Mouse (Mus musculus) hindbrain, embryonic 14.5 days (tissue): Measurements from ENCODE around the gene Specc1l. TPM values are rescaled to one million over a fixed set of nuclear protein-coding genes. Genes with fewer than 3 reads are reported as not detected.

Experiments used
- ATAC-seq: fragments of 200-750 bp; cut with Nextera tagmentation; 2 replicates; pipeline ENCODE4 v1.8.0; 2017; ENCODE audit warnings: moderate number of reproducible peaks, mild to moderate bottlenecking, moderate TSS enrichment, moderate library complexity; ENCODE audit not compliant: low FRiP score
- DNase-seq: peaks from one replicate; pipeline ENCODE4 v3.0.0-alpha.2; 2015; ENCODE audit warnings: low spot score
- H3K27ac ChIP-seq: fragments of 300-500 bp; sonication (generic); 2 replicates; pipeline ENCODE4 v1.5.1; 2014; ENCODE audit warnings: mild to moderate bottlenecking, moderate library complexity
- H3K27me3 ChIP-seq: fragments of 300-500 bp; sonication (generic); 2 replicates; pipeline ENCODE4 v1.6.1; 2014; ENCODE audit warnings: mild to moderate bottlenecking, low read length, mixed read lengths; ENCODE audit not compliant: control insufficient read depth, insufficient read depth
- H3K36me3 ChIP-seq: fragments of 300-500 bp; sonication (generic); replicated peaks from 2 replicates; pipeline ENCODE4 v1.6.1; 2014; ENCODE audit not compliant: control insufficient read depth, insufficient read depth
- H3K4me1 ChIP-seq: fragments of 300-500 bp; sonication (generic); replicated peaks from 2 replicates; pipeline ENCODE4 v1.6.1; 2014; ENCODE audit warnings: antibody characterized with exemption, low read length, mixed read lengths; ENCODE audit not compliant: control insufficient read depth, insufficient read depth
- H3K4me2 ChIP-seq: fragments of 300-500 bp; sonication (generic); replicated peaks from 2 replicates; pipeline ENCODE4 v1.6.1; 2014; ENCODE audit warnings: mild to moderate bottlenecking, moderate library complexity
- H3K4me3 ChIP-seq: fragments of 300-500 bp; sonication (generic); replicated peaks from 2 replicates; pipeline ENCODE4 v1.5.1; 2014; ENCODE audit warnings: mild to moderate bottlenecking, low read length
- H3K9ac ChIP-seq: fragments of 300-500 bp; sonication (generic); 2 replicates; pipeline ENCODE4 v1.6.1; 2014
- H3K9me3 ChIP-seq: fragments of 300-500 bp; sonication (generic); 2 replicates; pipeline ENCODE4 v1.6.1; 2016; ENCODE audit warnings: low read length; ENCODE audit not compliant: control insufficient read depth
- WGBS: fragments of 180-500 bp; shearing (Covaris S2); extraction: QIAGEN DNeasy Blood & Tissue Kit; methylation state at CpG from one replicate; pipeline ENCODE4 v1.1.7; 2014; 5-methylcytosine and 5-hydroxymethylcytosine counted together
- polyA plus RNA-seq: library from polyadenylated mRNA; unstranded; fragments of >200 nt; fragmentation: Nextera tagmentation; extraction: Ambion mirVana; gene quantifications from 2 replicates; pipeline ENCODE4 v1.2.1, GENCODE M21; 2014

The Specc1l gene
- polyA plus RNA-seq, 1 experiment from 2014 or later = 23.2 TPM

DNA sequence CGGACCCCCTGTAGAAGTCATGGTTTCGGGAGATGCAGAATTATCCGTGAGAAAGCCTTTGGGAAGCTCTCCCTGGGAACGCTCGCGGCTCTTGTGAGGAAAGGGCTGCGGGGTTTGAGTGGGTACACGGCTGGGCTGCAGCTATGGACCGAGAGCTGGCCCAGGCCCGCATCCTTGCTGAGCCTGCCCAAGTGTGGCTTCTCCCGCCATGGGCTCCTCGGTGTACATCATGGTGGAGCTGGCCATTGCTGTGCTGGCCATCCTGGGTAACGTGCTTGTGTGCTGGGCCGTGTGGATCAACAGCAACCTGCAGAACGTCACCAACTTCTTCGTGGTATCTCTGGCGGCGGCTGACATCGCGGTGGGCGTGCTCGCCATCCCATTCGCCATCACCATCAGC, 113.9 kb downstream of the Specc1l start:
- no peak for DNase-seq

DNA sequence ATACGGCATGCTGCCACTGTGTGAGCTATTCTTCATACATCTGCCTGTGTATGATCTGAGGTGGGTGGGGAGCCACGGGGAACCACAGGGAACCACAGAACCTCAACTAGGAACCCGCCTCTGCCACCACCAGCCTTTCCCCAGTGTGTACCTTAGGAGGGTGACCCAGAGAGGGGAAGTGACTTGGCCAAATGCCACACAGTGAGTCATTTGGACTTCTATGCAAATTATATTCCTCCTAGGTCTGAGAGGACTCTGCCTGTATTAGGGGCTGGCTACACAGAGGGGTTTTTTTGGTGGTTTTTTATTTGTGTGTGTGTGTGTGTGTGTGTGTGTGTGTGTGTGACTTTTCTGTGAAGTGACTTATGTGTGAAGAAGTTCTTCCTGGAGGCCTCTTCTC, 114.7 kb downstream of the Specc1l start:
- ATAC-seq = no peak

More for the DNA sequence above, 113.9 kb downstream of the Specc1l start:
- Histone ChIP-seq H3K9me3 (no peaks in the 10 kb centered on the region), H3K9ac (no peak overlapping the region), H3K27ac (no peak overlapping the region), H3K4me3 (no peak overlapping the region), H3K4me1 (no peaks in the 10 kb centered on the region), H3K27me3 (no peaks in the 10 kb centered on the region), H3K36me3 (no peaks in the 10 kb centered on the region), H3K4me2 (no peak overlapping the region)
- 98% methylated on average over 23 of the region's 23 CpGs for WGBS
- ATAC-seq = no peak

DNA sequence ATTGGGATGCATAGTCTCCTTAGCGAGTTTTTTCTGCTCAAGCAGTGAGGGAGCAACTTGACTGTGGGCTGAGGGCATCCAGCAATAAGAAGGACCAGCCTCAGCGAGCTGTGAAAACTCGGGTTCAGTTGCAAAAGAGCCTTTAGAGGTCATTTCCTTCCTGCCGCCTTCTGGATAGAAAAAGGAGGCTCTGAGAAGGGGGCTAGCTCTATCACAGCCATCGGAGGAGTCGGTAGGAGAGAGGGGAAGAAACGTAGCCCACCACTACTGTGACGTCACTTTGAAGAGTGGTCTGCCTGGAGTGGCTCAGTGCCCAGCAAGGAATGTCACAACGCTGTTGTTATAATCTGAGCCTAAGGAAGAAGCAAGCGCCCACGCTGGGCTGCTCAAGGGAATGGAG, 115.2 kb downstream of the Specc1l start:
- no peaks in the 10 kb centered on the region for H3K27me3 ChIP-seq
- no peak overlapping the region for H3K4me2 ChIP-seq
- no peak for DNase-seq
- WGBS = 88% methylated on average over 11 of the region's 11 CpGs
- H3K9ac ChIP-seq = no peak overlapping the region
- no peaks in the 10 kb centered on the region for H3K36me3 ChIP-seq
- H3K4me3 ChIP-seq = no peak overlapping the region
- no peaks in the 10 kb centered on the region for H3K9me3 ChIP-seq
- ATAC-seq = no peak
- H3K27ac ChIP-seq = no peak overlapping the region
- H3K4me1 ChIP-seq = no peaks in the 10 kb centered on the region

More for the DNA sequence above, 114.7 kb downstream of the Specc1l start:
- Histone ChIP-seq H3K4me1 (no peaks in the 10 kb centered on the region), H3K4me2 (no peak overlapping the region), H3K4me3 (no peak overlapping the region), H3K27ac (no peak overlapping the region), H3K36me3 (no peaks in the 10 kb centered on the region), H3K9ac (no peak overlapping the region), H3K9me3 (no peaks in the 10 kb centered on the region), H3K27me3 (no peaks in the 10 kb centered on the region)
- no peak for DNase-seq
- WGBS = 72% methylated on average over 3 of the region's 3 CpGs

DNA sequence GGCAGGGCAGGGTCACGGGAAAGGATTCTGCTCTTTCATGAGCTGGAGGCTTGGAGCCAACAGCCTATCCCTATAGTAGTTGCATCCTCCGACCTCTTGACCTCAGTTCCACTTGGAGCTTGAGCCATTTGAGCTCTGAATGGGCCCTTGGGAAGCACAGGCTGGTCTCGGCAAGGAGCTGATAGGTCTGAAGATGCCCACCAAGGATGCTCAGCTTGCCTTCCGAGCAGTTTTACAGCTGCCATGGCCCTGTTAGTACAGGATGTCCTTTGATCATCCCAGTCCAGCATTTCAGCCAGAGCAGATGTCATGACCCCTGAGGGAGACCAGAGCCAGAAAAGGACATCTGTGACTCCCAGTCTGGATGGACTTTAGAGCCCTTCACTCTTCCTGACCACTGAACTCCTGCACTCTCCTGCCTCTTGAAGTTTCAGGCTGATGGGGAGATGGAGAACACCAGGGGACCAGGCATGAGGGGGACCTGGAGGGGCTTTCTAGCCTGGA, 116.4 kb downstream of the Specc1l start:
- Histone ChIP-seq H3K27me3 (no peaks in the 10 kb centered on the region), H3K4me1 (no peaks in the 10 kb centered on the region), H3K4me2 (no peak overlapping the region), H3K36me3 (no peaks in the 10 kb centered on the region), H3K9ac (no peak overlapping the region), H3K4me3 (no peak overlapping the region), H3K9me3 (no peaks in the 10 kb centered on the region), H3K27ac (no peak overlapping the region)
- DNase-seq (no peak), ATAC-seq (no peak)
- 39% methylated on average over 4 of the region's 4 CpGs for WGBS

DNA sequence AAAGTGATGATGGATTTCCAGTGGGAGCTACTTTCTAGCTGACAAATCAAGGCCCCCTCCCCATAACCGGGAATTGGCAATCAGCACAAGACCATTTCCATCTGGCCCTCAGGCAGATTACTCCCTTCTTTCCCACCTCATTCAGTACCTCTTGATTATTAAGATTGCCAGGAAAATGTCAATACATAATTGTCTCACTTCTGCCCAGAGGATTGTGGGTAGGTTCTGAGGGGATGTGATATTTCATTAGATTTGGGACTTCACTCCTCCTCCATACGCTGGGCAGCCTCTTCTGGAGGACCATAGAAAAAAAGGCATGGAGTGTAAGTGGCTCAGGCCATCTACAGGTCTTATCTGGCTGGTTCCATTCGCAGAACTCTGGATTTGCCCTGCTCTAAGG, 120.4 kb downstream of the Specc1l start:
- Histone ChIP-seq H3K27ac (no peak overlapping the region), H3K9me3 (no peaks in the 10 kb centered on the region), H3K4me3 (no peak overlapping the region), H3K27me3 (no peaks in the 10 kb centered on the region), H3K4me1 (no peaks in the 10 kb centered on the region), H3K4me2 (no peak overlapping the region), H3K36me3 (no peaks in the 10 kb centered on the region), H3K9ac (no peak overlapping the region)
- DNase-seq (no peak), ATAC-seq (no peak)
- WGBS = 88% methylated on average over 3 of the region's 3 CpGs

DNA sequence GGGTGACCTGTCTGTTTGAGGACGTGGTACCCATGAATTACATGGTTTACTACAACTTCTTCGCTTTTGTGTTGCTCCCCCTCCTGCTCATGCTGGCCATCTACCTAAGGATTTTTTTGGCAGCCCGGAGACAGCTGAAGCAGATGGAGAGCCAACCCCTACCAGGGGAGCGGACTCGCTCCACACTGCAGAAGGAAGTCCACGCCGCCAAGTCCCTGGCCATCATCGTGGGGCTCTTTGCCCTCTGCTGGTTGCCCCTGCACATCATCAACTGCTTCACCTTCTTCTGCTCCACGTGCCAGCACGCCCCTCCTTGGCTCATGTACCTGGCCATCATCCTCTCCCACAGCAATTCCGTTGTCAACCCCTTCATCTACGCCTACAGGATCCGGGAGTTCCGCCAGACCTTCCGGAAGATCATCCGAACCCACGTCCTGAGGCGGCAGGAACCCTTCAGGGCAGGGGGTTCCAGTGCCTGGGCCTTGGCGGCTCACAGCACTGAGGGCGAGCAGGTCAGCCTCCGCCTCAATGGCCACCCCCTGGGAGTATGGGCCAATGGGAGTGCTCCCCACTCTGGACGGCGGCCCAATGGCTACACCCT, 121.4 kb downstream of the Specc1l start:
- Histone ChIP-seq H3K36me3 (no peaks in the 10 kb centered on the region), H3K9me3 (no peaks in the 10 kb centered on the region), H3K27ac (no peak overlapping the region), H3K9ac (no peak overlapping the region), H3K4me1 (no peaks in the 10 kb centered on the region), H3K27me3 (no peaks in the 10 kb centered on the region), H3K4me3 (no peak overlapping the region), H3K4me2 (no peak overlapping the region)
- WGBS = 94% methylated on average over 23 of the region's 23 CpGs
- DNase-seq (no peak), ATAC-seq (no peak)

DNA sequence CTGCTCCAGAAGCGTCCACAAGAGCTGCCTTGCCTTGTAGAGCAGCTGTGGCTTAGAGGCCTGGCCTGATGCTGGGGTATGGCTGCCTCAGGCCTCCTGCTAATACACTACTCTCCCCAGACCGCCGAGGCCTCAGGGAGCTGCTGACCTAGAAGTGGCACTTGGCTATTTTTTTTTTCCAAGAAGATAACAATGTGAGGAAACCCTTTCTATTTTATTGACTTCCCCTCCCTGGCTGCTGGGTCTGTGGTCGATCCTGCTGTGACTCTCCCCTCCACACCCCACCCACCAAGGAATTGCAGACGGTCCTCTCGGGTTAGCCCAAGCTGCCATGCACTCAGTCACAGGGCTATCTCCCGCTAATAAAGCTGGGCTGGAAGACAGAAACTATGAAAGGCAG, 122.3 kb downstream of the Specc1l start:
- no peak for ATAC-seq
- WGBS = 86% methylated on average over 7 of the region's 7 CpGs

DNA sequence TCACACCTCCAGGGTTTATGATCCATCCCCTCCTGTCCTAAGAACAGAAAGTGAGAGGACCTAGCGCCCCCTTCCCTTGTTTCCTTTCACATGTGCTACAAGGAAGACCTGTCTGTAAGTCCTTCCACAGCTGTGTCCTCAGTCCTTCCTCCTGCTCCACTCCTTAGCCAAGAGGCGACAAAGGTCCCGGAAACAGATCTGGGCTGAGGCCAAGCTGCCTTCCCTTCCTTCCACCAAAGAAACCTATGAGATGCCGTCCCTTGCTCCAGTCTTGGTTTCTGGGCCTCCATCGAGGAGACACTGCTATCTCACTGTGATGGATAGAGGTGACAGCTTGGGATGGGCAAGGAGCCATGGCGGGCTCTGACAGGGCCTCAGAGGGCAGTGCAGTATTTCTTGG, 123.2 kb downstream of the Specc1l start:
- 93% methylated on average over 6 of the region's 6 CpGs for WGBS
- DNase-seq (no peak), ATAC-seq (no peak)
- Histone ChIP-seq H3K9ac (no peak overlapping the region), H3K27me3 (no peaks in the 10 kb centered on the region), H3K36me3 (no peaks in the 10 kb centered on the region), H3K9me3 (no peaks in the 10 kb centered on the region), H3K4me1 (no peaks in the 10 kb centered on the region), H3K4me2 (no peak overlapping the region), H3K4me3 (no peak overlapping the region), H3K27ac (no peak overlapping the region)

More for the DNA sequence above, 122.3 kb downstream of the Specc1l start:
- no peak overlapping the region for H3K4me3 ChIP-seq
- no peak overlapping the region for H3K4me2 ChIP-seq
- H3K9ac ChIP-seq = no peak overlapping the region
- no peaks in the 10 kb centered on the region for H3K27me3 ChIP-seq
- H3K27ac ChIP-seq = no peak overlapping the region
- H3K9me3 ChIP-seq = no peaks in the 10 kb centered on the region
- no peaks in the 10 kb centered on the region for H3K36me3 ChIP-seq
- no peaks in the 10 kb centered on the region for H3K4me1 ChIP-seq
- no peak for DNase-seq

DNA sequence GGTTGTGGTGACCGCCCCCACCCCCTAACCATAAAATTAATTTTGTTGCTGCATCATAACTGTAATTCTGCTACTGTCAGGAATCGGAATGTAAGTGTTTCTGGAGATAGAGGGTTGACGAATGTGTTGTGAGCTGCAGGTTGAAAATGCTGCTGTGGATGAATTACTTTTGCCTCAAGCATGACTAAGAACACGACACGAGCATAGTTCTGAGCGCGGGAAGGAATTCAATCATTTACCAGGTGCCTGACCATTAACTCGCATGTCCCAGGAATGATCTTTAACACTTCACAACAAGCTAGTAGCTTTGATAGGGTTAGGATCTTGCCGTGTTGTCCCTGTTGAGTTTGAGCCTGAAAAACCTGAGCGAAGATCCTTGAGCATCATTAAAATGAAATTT, 125.4 kb downstream of the Specc1l start:
- no peak for ATAC-seq

DNA sequence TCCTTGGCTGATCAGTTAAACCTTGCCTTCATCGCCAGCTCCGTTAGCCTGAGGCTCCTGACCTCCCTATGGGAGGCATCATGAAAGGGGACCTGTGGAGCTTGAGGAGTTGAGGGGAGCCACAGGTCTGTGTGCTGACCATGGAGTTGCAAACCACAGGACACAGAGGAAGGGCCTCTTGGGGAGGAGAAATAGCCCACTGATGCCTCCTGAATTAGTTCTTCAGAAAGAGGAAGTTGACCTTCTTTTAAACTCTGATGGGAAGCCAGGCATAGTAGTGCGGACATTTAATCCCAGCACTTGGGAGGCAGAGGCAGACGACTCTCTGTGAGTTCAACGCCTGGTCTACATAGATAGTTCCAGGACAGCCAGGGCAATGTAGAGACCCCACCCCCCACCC, 127.0 kb downstream of the Specc1l start:
- Histone ChIP-seq H3K9me3 (no peaks in the 10 kb centered on the region), H3K4me3 (no peak overlapping the region), H3K4me1 (no peaks in the 10 kb centered on the region), H3K27me3 (no peaks in the 10 kb centered on the region), H3K4me2 (no peak overlapping the region), H3K36me3 (no peaks in the 10 kb centered on the region), H3K27ac (no peak overlapping the region), H3K9ac (no peak overlapping the region)
- WGBS = 87% methylated on average over 5 of the region's 5 CpGs
- DNase-seq (no peak), ATAC-seq (no peak)

More for the DNA sequence above, 125.4 kb downstream of the Specc1l start:
- Histone ChIP-seq H3K4me2 (no peak overlapping the region), H3K27me3 (no peaks in the 10 kb centered on the region), H3K9me3 (no peaks in the 10 kb centered on the region), H3K9ac (no peak overlapping the region), H3K4me1 (no peaks in the 10 kb centered on the region), H3K27ac (no peak overlapping the region), H3K4me3 (no peak overlapping the region), H3K36me3 (no peaks in the 10 kb centered on the region)
- DNase-seq = no peak
- WGBS = 75% methylated on average over 10 of the region's 10 CpGs
